Mouse (Mus musculus): Measurements from ENCODE around the gene Eif2ak3. TPM values are rescaled to one million over a fixed set of nuclear protein-coding genes. Genes with fewer than 3 reads are reported as not detected.
"Not testable (repeated sequence)": the region's sequence is repeated elsewhere in the genome, so short reads cannot be mapped to it uniquely, and the experiment has no call there.

Eif2ak3 gene
- total RNA-seq (2021): 10 to 100 TPM; 21.6 to 22.3 TPM

DNA sequence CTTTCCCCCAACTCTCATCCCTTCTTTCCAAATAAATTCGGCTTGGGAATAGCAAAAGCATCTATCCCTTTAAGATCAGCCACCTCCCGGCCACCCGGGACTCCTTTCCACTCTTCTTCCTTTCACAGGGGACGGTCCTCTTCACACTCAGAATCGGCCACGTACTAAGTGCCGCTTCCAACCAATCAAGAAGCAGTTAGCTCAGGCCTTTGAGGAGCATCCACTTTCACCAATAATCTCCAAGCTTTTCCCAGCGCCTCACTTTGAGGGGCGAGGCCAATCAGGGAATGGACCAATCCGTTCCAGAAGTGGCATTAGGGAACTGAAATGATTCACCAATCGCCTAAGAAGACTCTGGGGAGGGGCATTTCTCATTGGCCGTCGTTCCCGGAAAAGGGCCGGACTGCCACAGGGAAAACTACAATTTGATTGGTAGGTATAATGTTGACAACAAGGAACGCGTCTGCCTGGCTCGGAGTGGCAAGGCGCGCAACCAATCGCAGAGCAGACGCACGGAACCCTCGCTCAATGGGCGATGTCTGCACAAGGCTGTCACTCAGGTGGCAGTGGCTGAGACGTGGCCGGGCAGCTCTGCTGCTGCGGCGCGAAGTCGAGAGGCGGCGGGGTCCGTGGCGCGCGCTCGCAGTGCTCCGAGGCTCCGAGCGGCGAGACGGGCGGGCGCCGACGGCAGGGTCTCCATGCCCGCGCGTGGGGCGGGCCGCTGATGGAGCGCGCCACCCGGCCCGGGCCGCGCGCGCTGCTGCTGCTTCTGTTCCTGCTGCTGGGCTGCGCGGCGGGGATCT is at the start of gene Eif2ak3:
Eif2ak3 (plus strand) TSS at position 514 of the 803 bp plus-strand sequence.
- DNase-seq (ENCODE audit: extremely low spot score in 1 of 2, low spot score in 1 of 2): peak; percentile 90 to 93

DNA sequence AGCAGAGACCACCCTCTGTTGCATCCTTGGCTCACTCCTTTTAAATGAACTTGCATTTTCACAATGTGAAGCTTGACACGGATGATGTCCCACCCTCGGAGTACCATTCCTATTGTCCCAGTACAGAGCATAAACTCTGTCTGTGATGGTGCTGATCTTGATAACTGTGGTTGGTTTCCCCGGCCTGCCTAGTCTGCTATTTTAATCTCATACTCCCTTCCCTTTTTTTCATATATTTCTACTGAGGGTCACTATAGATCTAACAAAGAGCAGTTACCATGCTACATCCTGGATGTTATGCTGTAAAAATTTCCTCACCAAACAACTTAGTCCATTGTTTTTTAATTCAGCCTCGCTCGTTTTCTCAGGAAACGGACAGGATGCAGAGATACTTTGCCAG is 47.4 kb upstream of the Eif2ak3 start:
- no peak for DNase-seq (ENCODE audit: extremely low spot score in 1 of 2, low spot score in 1 of 2)

DNA sequence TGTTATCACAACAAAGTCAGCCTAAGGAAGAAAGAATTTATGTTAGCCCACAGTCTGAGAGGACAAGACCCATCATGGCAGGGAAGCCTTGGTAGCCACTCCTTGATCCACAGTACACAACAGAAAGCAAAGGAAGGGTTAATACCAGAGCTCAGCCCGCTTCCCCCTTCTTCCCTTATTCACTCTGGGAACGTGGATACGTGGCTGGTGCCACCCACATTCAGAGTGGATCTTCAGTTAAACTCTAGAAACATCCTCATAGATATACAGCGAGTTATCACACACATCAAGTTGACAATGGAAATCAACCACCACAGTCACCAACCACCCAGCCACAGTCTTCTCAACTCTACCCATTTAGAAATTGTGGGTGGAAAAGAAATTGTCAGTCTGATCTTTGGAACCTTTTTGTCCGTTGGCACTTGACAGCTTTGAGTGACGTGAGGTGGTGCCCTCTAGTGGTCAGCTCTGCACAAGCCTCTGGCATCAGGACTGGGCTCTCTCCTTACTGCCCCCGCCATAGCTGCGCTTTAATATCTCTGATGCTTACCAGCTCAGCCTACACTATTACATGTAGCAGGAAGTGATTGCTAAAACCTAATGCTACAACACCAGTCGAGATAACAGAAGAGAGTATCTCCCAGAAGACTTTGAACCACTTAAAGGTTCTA is 46.6 kb upstream of the Eif2ak3 start:
- DNase-seq (ENCODE audit: extremely low spot score in 1 of 2, low spot score in 1 of 2): peak in 1 of 2 experiments; percentile 65

DNA sequence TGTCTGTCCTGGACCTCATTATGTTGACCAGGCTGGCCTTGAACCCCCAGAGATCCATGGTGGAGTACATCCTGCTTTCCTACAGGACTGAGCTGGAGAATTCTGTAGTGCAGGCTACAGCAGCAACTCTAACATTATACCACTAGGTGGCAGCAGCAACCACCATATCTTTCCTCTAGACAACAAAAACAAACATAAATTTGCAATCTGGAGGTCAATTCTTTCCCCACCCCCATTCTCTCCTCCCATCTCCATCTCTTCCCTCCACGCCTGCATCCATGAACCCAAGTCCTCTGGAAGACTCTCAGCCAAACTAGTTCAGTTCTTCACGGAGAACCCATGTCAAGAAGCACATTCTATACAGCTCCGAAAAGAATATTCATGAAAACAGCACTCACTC is 39.7 kb upstream of the Eif2ak3 start:
- DNase-seq (ENCODE audit: extremely low spot score in 1 of 2, low spot score in 1 of 2): no peak

DNA sequence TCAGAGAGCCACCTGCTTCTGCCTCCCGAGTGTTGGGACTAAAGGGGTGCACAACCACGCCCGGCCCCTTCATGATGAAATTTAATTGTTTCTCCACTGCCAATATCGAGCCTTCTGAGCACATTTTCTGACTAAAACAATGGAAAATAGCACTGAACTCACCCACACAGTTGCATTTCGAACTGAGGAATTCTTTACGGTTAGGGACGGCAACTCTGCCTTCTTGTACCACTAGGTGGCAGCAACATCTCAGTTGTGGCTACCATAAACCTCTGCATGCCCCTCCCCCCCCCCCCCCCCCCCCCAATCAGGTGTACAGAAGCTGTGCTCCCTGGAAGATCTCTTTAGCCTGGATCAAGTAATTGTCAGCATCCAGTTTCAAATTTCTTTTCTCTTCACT is 39.0 kb upstream of the Eif2ak3 start:
- DNase-seq (ENCODE audit: extremely low spot score in 1 of 2, low spot score in 1 of 2): peak in 1 of 2 experiments; percentile 68

DNA sequence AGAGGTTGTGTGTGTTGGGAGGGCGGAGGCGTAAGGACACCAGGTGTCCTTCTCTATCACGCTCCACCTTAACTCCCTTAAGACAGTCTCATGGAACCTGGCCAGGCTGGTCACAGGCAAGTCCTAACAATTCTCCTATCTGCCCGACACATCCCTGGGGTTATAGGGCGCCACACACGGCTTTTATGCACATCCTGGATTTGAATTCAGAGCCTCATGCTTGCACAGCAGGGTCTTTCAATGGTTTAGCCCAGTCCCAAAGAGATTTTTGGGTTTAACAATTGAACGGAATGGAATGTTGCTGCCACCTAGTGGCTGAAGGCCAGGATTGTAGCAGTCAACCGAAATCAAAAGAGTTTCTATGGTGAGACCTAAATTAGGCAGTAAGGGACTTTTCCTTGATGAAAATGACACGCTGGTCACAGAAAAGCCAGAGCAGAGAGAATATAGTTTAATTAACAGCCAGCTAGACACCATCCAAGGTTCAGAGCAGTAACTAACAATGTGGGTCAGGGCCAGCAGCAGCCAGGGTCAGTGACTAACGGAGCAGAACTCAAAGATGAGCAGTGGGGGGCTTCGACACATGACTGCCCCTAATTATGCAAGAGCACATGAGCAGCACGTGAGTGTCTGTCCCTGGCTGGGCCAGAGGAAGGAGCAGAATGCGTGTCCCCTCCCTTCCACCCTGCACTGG is 38.3 kb upstream of the Eif2ak3 start:
- DNase-seq (ENCODE audit: extremely low spot score in 1 of 2, low spot score in 1 of 2): peak; percentile 53 to 70

DNA sequence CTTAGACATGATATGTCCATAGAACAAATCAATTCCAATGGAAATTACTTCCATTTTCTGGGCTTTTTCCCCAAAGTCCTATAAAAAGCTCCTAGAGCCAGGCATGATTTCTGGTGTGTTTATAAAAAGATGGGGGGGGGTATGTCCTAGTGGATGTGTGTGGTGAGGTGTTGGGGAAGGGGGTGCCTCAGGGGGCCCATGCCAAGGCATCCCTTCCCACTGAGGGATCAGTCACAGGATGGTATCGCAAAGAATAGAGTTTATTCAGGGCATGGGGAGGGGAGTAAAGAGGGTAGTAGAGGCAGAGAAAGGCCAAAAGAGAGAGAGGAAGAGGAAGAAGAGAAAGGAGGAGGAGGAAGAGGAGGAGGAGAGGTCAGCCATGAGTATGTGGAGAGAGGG is 37.8 kb upstream of the Eif2ak3 start:
- no peak for DNase-seq (ENCODE audit: extremely low spot score in 1 of 2, low spot score in 1 of 2)

DNA sequence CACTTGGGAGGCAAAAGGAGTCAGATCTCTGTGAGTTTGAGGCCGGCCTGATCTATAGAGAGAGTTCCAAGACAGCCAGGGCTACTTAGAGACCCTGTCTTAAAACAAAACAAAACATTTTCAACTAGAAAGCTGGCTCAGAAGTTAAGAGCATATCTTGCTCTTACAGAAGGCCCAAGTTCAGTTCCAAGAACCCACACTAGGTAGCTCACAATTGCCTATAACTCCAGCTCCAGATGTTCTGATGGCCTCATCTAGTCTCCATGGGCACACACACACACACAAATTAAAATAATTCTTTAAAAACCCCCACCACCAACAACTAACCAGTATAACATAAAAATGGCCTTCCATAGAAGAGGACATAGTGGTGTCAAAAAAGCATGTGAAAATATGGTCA is 33.8 kb upstream of the Eif2ak3 start:
- no peak for DNase-seq (ENCODE audit: extremely low spot score in 1 of 2, low spot score in 1 of 2)

DNA sequence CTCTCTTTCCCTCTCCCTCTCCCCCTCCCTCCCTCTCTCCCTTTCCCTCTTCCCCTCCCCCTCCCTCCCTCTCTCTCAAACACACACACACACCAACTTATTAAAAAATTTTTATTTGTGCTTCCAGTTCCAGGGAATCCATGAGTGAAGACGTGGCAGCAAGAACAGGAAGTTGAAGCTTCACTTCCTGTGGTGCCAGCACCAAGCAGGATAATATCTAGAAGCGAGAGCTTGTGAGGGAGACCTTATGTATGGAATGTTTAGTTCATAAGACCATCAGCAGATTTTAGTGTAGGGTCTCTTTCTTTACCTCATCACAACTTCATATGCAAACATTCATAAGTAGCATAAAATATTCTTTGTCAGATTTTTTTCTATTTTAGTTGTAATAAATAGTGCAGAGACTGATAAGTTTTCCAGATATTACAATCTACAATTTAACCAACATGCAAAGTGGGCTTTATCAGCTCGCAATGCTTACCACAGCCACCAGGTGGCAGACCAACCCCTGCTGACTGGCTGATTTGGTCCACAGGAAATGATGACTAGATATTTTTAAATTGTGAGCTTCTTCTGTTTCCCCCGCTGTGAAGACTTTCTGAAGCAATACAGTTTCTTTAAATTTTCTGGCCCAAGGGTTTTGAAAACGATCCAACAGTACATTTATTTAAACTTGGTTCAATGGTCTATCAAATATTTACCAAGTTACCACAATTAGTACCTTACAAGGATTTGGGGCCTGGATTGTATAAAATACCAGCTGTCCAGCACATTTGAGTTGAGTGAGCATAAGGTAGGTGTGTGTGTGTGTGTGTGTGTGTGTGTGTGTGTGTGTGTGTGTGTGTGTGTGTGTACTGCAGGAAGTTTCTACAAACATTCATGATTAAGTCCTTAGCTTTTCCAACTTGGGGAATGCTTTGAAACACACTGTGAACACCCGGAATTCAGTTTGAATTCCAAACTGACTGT is 32.5 kb upstream of the Eif2ak3 start:
- peak; percentile 76 to 91 for DNase-seq (ENCODE audit: extremely low spot score in 1 of 2, low spot score in 1 of 2)

DNA sequence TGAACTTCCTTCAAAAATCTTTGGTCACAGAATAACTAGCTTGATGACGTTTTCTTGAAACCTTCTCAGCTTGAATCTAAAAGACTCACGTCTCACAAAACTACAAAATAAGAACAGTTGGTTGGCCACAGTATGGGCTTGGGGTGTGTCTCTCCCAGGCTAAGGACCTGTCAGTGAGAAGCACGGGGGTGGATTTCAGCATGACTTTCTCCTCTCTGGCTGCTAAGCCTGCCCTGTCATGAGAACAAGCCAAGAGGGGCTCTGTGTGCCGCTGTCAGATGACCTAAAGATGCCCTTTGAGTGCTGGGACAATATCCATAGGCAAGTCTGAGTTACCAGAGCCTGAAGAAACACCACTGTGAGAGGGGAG is 31.8 kb upstream of the Eif2ak3 start:
- no peak for DNase-seq (ENCODE audit: extremely low spot score in 1 of 2, low spot score in 1 of 2)

DNA sequence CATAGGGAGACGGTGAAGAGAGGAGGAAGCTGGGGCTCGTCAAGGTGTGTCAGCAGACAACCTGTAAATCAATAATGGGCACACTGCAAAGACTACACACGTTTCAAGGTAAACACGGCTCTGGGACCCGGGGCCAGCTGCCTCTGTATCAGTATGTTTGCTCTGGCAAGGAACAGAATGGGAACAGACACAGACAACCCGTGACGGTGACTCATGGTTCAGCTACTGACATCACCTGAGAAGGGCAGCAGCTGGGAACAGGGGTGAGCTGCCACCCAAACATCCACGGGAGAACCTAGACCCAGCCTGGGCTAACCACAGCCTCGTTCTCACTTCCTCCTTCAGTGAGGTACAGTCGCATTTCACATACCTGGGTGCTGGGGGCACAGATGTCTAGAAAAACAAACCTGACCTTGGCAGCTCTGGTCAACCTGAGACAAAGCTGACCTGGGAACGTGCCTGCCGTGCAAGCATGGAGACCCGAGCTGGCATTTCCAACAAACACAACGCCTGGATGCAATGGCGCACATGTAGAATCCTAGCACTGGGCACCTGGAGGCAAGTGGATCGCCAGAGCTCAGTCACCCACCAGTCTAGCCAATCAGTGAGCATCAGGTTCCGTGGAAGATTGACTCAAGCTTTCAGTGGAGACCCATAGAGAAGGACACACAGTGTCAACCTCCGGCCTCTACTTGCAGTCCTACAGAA is 30.2 kb upstream of the Eif2ak3 start:
- DNase-seq (ENCODE audit: extremely low spot score in 1 of 2, low spot score in 1 of 2): no peak

DNA sequence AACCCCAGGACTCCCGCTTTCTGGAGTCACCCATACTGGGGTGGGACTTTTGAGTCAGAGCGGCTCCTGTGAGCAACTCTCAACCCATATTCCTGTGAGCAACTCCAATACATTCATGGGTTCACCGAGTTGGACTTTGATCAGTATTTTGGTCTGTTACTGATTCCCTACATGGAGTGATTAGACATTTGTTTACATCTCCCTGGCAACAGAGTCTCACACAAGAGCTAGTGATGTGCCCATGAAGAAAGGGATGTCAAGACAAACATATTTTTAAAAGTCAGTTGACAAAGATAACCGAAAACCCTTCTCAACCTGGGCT is 29.7 kb upstream of the Eif2ak3 start:
- DNase-seq (ENCODE audit: extremely low spot score in 1 of 2, low spot score in 1 of 2): no peak

DNA sequence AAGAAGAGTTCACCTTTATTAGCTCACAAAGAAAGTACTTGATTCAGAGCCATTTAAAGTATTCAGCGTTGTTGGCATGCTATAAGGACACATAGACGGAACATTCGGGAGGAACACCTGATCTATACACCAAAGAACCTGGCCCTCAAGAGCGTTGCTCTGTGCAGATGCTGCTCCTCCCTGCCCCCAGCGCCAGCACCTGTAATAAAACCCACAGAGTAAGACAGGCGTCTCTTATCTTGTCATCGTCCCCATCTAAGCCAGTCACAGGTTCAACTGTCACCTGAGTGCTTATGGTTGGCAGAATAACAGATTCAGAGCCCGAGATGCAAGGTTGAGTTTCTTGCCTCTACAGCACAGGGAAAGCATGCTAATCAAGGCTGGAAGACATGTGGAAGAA is 28.8 kb upstream of the Eif2ak3 start:
- DNase-seq (ENCODE audit: extremely low spot score in 1 of 2, low spot score in 1 of 2): no peak

DNA sequence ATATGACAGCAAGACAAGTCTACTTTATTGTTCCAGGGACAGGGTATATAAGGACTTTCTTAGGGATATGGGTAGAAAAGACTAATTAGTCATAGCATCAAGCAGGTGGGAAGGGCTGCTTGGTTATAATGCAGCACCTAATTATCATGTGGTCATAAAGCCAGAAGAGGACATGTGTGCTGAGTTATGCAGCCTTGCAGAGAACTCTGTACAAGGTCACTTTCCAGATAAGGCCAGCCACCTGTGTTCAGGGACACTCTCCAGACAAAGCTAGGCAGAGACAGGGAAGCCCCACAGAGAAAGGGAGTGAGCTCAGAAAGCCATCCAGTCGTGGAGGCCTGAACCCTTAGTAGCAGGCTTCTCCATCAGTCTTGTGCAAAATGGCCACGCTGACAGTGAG is 22.7 kb upstream of the Eif2ak3 start:
- no peak for DNase-seq (ENCODE audit: extremely low spot score in 1 of 2, low spot score in 1 of 2)

DNA sequence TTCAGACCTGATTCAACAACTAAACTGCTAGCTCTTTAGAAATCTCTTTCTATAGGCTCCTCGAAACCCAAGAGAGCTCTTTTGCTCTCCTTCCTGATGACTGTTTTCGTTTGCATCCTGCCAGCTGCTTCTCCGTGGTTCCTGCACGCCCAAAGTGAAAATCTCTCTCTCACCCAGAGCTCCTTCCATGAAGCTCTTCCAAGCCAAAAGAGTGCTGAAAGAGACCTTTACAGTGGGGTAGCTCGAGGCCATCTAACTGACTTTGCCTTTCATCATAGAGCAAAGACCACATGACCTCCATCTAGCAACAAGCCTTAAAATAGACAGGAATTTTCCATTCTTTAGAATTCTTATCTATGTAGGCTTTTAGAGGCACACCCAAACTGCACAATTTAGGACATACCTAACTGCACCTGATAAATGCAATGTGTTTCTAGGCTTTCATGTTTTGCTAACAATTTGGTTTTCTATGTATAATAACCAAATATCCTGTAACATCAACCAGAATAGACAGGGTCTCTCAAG is 21.9 kb upstream of the Eif2ak3 start:
- DNase-seq (ENCODE audit: extremely low spot score in 1 of 2, low spot score in 1 of 2): no peak

DNA sequence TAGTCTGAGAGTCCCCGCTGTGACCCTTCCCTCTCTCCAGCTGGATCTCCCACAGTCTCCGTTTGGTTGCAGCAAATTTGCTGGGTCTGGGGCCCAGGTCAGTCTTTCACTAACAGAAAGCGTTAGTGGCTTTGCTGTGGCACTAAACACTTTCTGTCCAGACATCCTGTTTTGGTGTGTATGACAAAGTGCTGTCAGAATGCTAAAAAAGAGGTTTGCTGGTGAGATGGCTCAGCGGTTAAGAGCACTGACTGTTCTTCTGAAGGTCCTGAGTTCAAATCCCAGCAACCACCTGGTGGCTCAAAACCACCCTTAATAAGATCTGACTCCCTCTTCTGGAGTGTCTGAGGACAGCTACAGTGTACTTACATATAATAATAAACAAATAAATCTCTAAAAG is 21.0 kb upstream of the Eif2ak3 start:
- DNase-seq (ENCODE audit: extremely low spot score in 1 of 2, low spot score in 1 of 2): not testable (repeated sequence)

DNA sequence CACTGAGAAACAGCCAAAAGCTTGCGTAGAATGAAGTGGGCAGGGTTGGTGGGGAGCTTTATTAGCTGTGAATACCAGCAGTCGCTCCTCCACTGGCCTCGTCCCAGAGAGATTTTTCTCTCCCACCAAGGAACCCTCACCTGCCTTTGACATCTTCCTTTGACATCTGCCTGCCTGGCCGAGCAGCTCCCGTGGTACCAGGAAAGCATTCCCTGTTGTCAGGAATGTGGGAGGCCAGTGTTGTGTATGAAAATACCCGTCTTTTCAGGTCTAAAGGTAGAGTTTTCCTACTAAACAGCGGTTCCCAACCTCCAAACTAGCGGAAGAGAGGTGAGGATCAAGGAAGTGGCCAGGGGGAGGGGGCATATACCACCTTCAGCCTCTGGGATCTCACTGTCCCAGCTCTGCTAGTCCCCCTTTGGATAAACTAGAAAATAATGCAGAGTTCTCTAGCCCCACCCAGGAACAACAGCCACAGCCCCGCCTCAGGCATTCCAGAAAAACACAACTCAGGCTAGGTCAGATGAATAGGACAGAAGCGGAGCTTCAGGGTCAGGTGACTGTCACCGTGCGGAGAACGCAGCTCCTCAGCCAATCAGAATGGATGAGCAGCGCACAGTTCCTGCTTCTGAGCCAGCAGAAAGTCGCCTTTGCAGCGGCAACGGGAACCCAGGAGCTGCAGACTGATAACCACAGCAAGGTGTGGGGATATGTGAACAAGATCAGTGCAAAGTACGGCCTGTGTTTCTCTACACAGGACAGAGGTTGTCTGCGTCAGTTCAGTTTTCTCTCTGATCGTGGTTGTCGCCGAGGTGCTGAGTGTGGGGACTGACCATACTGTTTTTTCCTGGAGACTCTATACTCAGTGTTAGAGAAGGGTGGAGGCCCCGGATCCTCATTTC is 20.0 kb upstream of the Eif2ak3 start:
- peak; percentile 43 to 54 for DNase-seq (ENCODE audit: extremely low spot score in 1 of 2, low spot score in 1 of 2)

DNA sequence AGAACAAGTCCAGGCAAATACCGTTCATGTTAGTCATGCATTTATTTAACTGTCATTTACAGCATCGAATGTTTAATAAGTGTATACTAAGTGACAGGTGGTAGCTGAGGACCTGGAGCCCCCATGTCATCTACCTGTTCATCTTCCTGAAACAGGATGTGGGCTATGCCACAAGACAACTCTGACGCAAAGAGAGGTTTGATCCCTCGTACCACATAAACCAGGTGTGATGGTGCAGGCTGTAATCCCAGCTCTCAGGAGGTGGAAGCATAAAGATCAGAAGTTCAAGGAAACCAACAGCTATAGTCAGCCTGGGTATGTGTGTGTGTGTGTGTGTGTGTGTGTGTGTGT is 19.4 kb upstream of the Eif2ak3 start:
- no peak for DNase-seq (ENCODE audit: extremely low spot score in 1 of 2, low spot score in 1 of 2)

DNA sequence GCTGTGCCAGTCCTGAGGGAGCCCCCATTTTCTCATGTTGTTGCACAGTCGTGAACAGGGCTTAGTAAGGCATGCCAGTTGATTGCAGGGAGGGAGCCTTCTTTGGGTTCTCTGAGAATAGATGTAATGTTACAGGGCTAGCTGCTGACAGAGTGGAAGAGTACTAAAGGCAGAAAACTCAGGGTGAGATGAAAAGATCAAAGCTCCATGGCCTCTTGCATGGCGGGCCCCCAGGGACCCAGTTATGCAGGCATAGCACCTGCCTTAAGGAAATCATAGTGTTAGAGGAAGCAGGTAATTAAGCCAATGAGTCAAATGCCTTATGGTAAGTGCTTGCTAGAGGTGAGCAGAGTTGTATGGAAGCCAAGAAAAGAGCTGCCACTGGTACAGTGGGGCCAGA is 14.9 kb upstream of the Eif2ak3 start:
- DNase-seq (ENCODE audit: extremely low spot score in 1 of 2, low spot score in 1 of 2): no peak
